10 mouse cellular contexts compared by ENCODE assay signal in the genomic region with DNA sequence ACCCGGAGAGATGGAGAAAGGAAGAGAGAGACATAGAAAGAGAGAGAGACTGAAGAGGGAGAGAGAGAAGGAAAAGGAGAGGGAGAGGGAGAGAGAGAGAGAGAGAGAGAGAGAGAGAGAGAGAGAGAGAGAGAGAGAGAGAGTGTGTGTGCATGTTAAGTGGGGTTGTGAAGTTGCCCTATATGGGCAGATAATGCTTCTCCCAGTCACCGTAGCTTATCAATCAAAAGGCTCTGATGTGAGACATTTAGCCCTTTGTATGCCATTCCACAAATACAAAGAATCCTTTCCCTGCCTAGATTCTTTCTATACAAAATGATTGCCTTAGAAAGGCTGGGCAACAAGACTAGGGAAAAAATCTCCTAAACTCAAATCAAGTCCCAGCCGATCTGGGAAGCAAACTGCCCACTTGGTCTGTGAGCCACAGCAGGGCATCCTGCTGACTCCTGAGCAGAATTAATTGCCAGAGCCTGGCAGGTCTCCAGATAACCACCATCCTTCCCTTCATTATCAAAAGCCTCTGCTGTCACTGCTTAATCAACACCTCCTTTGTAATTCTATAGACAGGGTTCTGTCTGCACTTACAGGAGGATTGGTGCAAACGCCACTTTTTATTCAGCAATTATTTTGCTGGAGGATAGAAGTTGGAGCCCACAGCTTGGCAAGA.
DNase-seq lines count a peak whose midpoint lies in the region; ATAC-seq lines count a peak whose summit lies in the region.
"Had no signal": no experiment of that assay in that cellular context is flagged by ENCODE, and none has a peak within 500 bp of the region (broad histone marks: within the 10 kb centered on the region; RNA-seq: fewer than 3 reads in every experiment).

No protein-coding gene starts in this region.

- 0 out of 2 replicates have a peak overlapping the region, but pooled peaks have one; percentile 35 for H3K27ac ChIP-seq in midbrain, embryonic 12.5 days (replicated peaks)
- no peak overlapping the region for H3K27ac ChIP-seq in midbrain, embryonic 10.5 days (replicated peaks)
- peak overlapping the region; percentile 79 for H3K27ac ChIP-seq in forebrain, embryonic 13.5 days
- 0 out of 2 replicates have a peak overlapping the region, but pooled peaks have one; percentile 36 for H3K27ac ChIP-seq in midbrain, embryonic 15.5 days
- H3K27ac ChIP-seq: liver, embryonic 13.5 days had no signal

- 31% methylated on average over 4 of the region's 4 CpGs for WGBS in midbrain, embryonic 12.5 days
- WGBS in midbrain, embryonic 10.5 days = 29% methylated on average over 4 of the region's 4 CpGs
- WGBS in forebrain, embryonic 13.5 days = 23% methylated on average over 4 of the region's 4 CpGs
- WGBS in midbrain, embryonic 15.5 days = 27% methylated on average over 4 of the region's 4 CpGs

- H3K4me3 ChIP-seq in midbrain, embryonic 12.5 days = no peak overlapping the region
- H3K4me3 ChIP-seq in midbrain, embryonic 10.5 days = no peak overlapping the region
- H3K4me3 ChIP-seq in forebrain, embryonic 13.5 days = no peak overlapping the region
- H3K4me3 ChIP-seq in midbrain, embryonic 15.5 days = no peak overlapping the region
- H3K4me3 ChIP-seq: liver, embryonic 13.5 days had no signal

- no peaks in the 10 kb centered on the region for H3K27me3 ChIP-seq in midbrain, embryonic 12.5 days
- no peaks in the 10 kb centered on the region for H3K27me3 ChIP-seq in midbrain, embryonic 10.5 days (ENCODE audit: low read depth, poor library complexity, severe bottlenecking)
- H3K27me3 ChIP-seq in forebrain, embryonic 13.5 days = no peaks in the 10 kb centered on the region
- no peaks in the 10 kb centered on the region for H3K27me3 ChIP-seq in midbrain, embryonic 15.5 days (replicated peaks)
- H3K27me3 ChIP-seq: liver, embryonic 13.5 days had no signal

- DNase-seq in cerebellum, adult 9-10 months = peak; percentile 5
- DNase-seq in midbrain, embryonic 10.5 days (ENCODE audit: low spot score) = no peak
- DNase-seq in gastrocnemius, adult 18-20 months (ENCODE audit: low spot score) = no peak
- DNase-seq: adrenal gland, adult 8-10 months; liver, embryonic 13.5 days had no signal

- H3K4me1 ChIP-seq in midbrain, embryonic 12.5 days = peaks cover 6% of the 10 kb centered on the region; the same call in 1 of the 2 replicates
- H3K4me1 ChIP-seq in midbrain, embryonic 10.5 days = peaks cover 6% of the 10 kb centered on the region
- H3K4me1 ChIP-seq in forebrain, embryonic 13.5 days = peaks cover 17% of the 10 kb centered on the region; the same call in 1 of the 2 replicates
- H3K4me1 ChIP-seq in midbrain, embryonic 15.5 days = peaks cover 6% of the 10 kb centered on the region; the same call in 1 of the 2 replicates
- H3K4me1 ChIP-seq: liver, embryonic 13.5 days had no signal

- no peak for ATAC-seq in cerebellum, adult (ENCODE audit: insufficient number of reproducible peaks, low FRiP score, low TSS enrichment)
- peak; percentile 66; the same call in 1 of the 2 replicates for ATAC-seq in midbrain, embryonic 12.5 days (ENCODE audit: low FRiP score, low read depth)
- peak; percentile 91 for ATAC-seq in forebrain, embryonic 13.5 days
- ATAC-seq in midbrain, embryonic 15.5 days (replicated peaks) = peak; percentile 58; the same call in 1 of the 2 replicates
- ATAC-seq in CD4-positive, CD25-positive, alpha-beta regulatory T cell, adult 4 months = no peak

- no peak overlapping the region for H3K4me2 ChIP-seq in midbrain, embryonic 12.5 days (replicated peaks)
- H3K4me2 ChIP-seq in forebrain, embryonic 13.5 days = no peak overlapping the region
- no peak overlapping the region for H3K4me2 ChIP-seq in midbrain, embryonic 15.5 days
- H3K4me2 ChIP-seq: liver, embryonic 13.5 days had no signal

- H3K36me3 ChIP-seq in midbrain, embryonic 12.5 days = no peaks in the 10 kb centered on the region
- no peaks in the 10 kb centered on the region for H3K36me3 ChIP-seq in midbrain, embryonic 10.5 days
- H3K36me3 ChIP-seq in forebrain, embryonic 13.5 days (ENCODE audit: poor library complexity, severe bottlenecking) = no peaks in the 10 kb centered on the region
- no peaks in the 10 kb centered on the region for H3K36me3 ChIP-seq in midbrain, embryonic 15.5 days (replicated peaks)
- H3K36me3 ChIP-seq: liver, embryonic 13.5 days had no signal

- H3K9me3 ChIP-seq in midbrain, embryonic 12.5 days = no peaks in the 10 kb centered on the region
- no peaks in the 10 kb centered on the region for H3K9me3 ChIP-seq in midbrain, embryonic 10.5 days (replicated peaks)
- no peaks in the 10 kb centered on the region for H3K9me3 ChIP-seq in forebrain, embryonic 13.5 days (replicated peaks)
- no peaks in the 10 kb centered on the region for H3K9me3 ChIP-seq in midbrain, embryonic 15.5 days

- H3K9ac ChIP-seq in midbrain, embryonic 12.5 days (replicated peaks) = no peak overlapping the region
- H3K9ac ChIP-seq in forebrain, embryonic 13.5 days = no peak overlapping the region
- H3K9ac ChIP-seq in midbrain, embryonic 15.5 days = no peak overlapping the region
- H3K9ac ChIP-seq: liver, embryonic 13.5 days had no signal

Comparison
In these comparisons a context has a peak if more than half of its experiments do, and no peak if none do; other contexts are left out.
1. ATAC-seq: peak in midbrain, embryonic 12.5 days (single experiment), forebrain, embryonic 13.5 days (single experiment) and midbrain, embryonic 15.5 days (single experiment); none in cerebellum, adult (single experiment) and CD4-positive, CD25-positive, alpha-beta regulatory T cell, adult 4 months (single experiment).